Mouse (Mus musculus): Measurements from ENCODE around the gene Arid3a.

DNA sequence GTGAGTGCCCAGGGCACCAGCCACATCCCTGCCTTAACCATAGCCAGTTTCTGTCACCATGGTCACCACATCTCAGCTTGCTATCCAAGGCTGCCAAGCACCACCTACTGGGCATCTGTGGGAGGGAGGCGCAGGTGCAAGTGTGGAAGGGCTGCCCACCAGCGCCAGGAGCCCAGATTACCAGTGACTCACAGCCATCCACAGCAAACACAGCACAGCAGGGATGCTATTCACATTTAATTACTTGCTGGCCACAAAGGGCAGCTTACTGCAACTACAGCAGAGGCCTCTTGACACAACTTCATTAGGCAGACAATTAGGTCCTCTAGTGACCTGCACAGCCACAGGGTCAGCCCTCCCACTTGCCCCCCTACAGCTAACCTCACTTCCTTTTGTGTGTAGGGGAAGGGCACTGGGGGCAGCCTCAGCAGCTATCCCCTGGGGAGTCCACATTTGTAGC, 25.9 kb upstream of the Arid3a start:
- TF ChIP-seq MAX (IDR thresholded peaks at IDR 0.05; ENCODE audit: low read length) (no peak), CTCF (conservative IDR thresholded peaks at IDR 0.05 in 1 of 2, IDR thresholded peaks at IDR 0.05 in 1 of 2; ENCODE audit: low read depth in 2 of 2, low read length in 2 of 2) (peak in 1 of 2 experiments; percentile 39; a peak in 2 of 4 replicates), POLR2A (IDR thresholded peaks at IDR 0.05; ENCODE audit: low read depth, low read length) (no peak), ETS1 (conservative IDR thresholded peaks at IDR 0.05; ENCODE audit: low read depth, low read length) (no peak), EP300 (IDR thresholded peaks at IDR 0.05; ENCODE audit: low read length) (no peak), ZNF384 (IDR thresholded peaks at IDR 0.05; ENCODE audit: low read depth, low read length) (no peak)
